Mouse (Mus musculus): ENCODE measurements around the gene Aak1. TPM values are rescaled to one million over a fixed set of nuclear protein-coding genes. Genes with fewer than 3 reads are reported as not detected.
"Not testable (repeated sequence)": the region's sequence is repeated elsewhere in the genome, so short reads cannot be mapped to it uniquely, and the experiment has no call there.

Gene Aak1
- polyA plus RNA-seq, 1 experiment from 2014 or later = 40.2 TPM

DNA sequence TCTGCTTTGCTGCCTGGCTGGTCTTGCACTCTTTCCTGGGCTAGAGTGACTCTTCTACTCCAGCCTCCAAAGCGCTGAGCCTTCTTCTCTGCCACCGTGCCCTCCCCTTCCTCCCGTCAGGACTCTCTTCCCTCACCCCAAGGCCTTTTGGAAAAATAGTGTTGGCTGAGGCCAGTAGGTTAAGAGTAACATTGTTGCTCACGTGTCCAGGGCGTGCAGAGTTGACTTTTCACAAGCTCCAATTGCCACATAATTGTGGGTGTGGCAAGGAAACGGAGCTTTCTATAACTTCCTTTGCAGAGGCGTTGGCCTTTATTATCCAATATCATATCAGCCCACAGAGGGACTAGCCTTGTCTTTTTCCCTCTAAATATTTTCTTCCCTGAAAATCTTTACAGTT, 177.7 kb downstream of the Aak1 start:
- WGBS = 86% methylated on average over 7 of the region's 7 CpGs

GRCm38 (mm10) chr6:87028881-87029280, 179.6 kb downstream of the Aak1 start:
- peaks cover 26% of the 10 kb centered on the region for H3K36me3 ChIP-seq (ENCODE audit: control insufficient read depth, insufficient read depth, low read length)
- no peak overlapping the region for H3K4me3 ChIP-seq (ENCODE audit: low read length)
- H3K27ac ChIP-seq (ENCODE audit: low read depth, low read length) = no peak overlapping the region
- no peak overlapping the region for H3K9ac ChIP-seq (ENCODE audit: low read depth, low read length)
- H3K27me3 ChIP-seq (replicated peaks; ENCODE audit: control insufficient read depth, insufficient read depth, low read length) = no peaks in the 10 kb centered on the region
- H3K9me3 ChIP-seq (ENCODE audit: control insufficient read depth, low read length) = no peaks in the 10 kb centered on the region
- ATAC-seq = no peak
- H3K4me2 ChIP-seq (ENCODE audit: low read length) = no peak overlapping the region
- H3K4me1 ChIP-seq (ENCODE audit: control insufficient read depth, insufficient read depth, low read depth, low read length) = no peaks in the 10 kb centered on the region

More for the DNA sequence above, 177.7 kb downstream of the Aak1 start:
- Histone ChIP-seq H3K4me3 (ENCODE audit: low read length) (no peak overlapping the region), H3K27me3 (replicated peaks; ENCODE audit: control insufficient read depth, insufficient read depth, low read length) (no peaks in the 10 kb centered on the region), H3K4me2 (ENCODE audit: low read length) (no peak overlapping the region), H3K27ac (ENCODE audit: low read depth, low read length) (no peak overlapping the region), H3K36me3 (ENCODE audit: control insufficient read depth, insufficient read depth, low read length) (peaks cover 39% of the 10 kb centered on the region), H3K9ac (ENCODE audit: low read depth, low read length) (no peak overlapping the region), H3K9me3 (ENCODE audit: control insufficient read depth, low read length) (no peaks in the 10 kb centered on the region), H3K4me1 (ENCODE audit: control insufficient read depth, insufficient read depth, low read depth, low read length) (no peaks in the 10 kb centered on the region)
- no peak for ATAC-seq

- not testable (repeated sequence) for H3K27me3 ChIP-seq (replicated peaks; ENCODE audit: control insufficient read depth, insufficient read depth, low read length); H3K9ac ChIP-seq (ENCODE audit: low read depth, low read length); ATAC-seq; H3K4me1 ChIP-seq (ENCODE audit: control insufficient read depth, insufficient read depth, low read depth, low read length); H3K4me2 ChIP-seq (ENCODE audit: low read length); H3K9me3 ChIP-seq (ENCODE audit: control insufficient read depth, low read length); H3K27ac ChIP-seq (ENCODE audit: low read depth, low read length); H3K4me3 ChIP-seq (ENCODE audit: low read length)
- H3K36me3 ChIP-seq (ENCODE audit: control insufficient read depth, insufficient read depth, low read length) = peaks cover 13% of the 10 kb centered on the region
- 75% methylated on average over 7 of the region's 7 CpGs for WGBS
Measured at GRCm38 (mm10) chr6:87031310-87031709, 182.0 kb downstream of the Aak1 start.

GRCm38 (mm10) chr6:87032401-87032800, 183.1 kb downstream of the Aak1 start:
- Histone ChIP-seq H3K4me2 (ENCODE audit: low read length) (no peak overlapping the region), H3K36me3 (ENCODE audit: control insufficient read depth, insufficient read depth, low read length) (peaks cover 7% of the 10 kb centered on the region; the same call in 1 of the 2 replicates), H3K9me3 (ENCODE audit: control insufficient read depth, low read length) (no peaks in the 10 kb centered on the region), H3K4me3 (ENCODE audit: low read length) (no peak overlapping the region), H3K27ac (ENCODE audit: low read depth, low read length) (no peak overlapping the region), H3K4me1 (ENCODE audit: control insufficient read depth, insufficient read depth, low read depth, low read length) (no peaks in the 10 kb centered on the region), H3K9ac (ENCODE audit: low read depth, low read length) (no peak overlapping the region), H3K27me3 (replicated peaks; ENCODE audit: control insufficient read depth, insufficient read depth, low read length) (no peaks in the 10 kb centered on the region)
- 86% methylated on average over 3 of the region's 3 CpGs for WGBS
- no peak for ATAC-seq

GRCm38 (mm10) chr6:87034395-87034794, 185.1 kb downstream of the Aak1 start:
- Histone ChIP-seq H3K4me3 (ENCODE audit: low read length) (no peak overlapping the region), H3K4me2 (ENCODE audit: low read length) (no peak overlapping the region), H3K27ac (ENCODE audit: low read depth, low read length) (no peak overlapping the region), H3K36me3 (ENCODE audit: control insufficient read depth, insufficient read depth, low read length) (peaks cover 4% of the 10 kb centered on the region; the same call in 1 of the 2 replicates), H3K27me3 (replicated peaks; ENCODE audit: control insufficient read depth, insufficient read depth, low read length) (no peaks in the 10 kb centered on the region), H3K4me1 (ENCODE audit: control insufficient read depth, insufficient read depth, low read depth, low read length) (no peaks in the 10 kb centered on the region), H3K9me3 (ENCODE audit: control insufficient read depth, low read length) (no peaks in the 10 kb centered on the region), H3K9ac (ENCODE audit: low read depth, low read length) (no peak overlapping the region)
- 89% methylated on average over 3 of the region's 3 CpGs for WGBS
- no peak for ATAC-seq

GRCm38 (mm10) chr6:87037826-87038620, 188.7 kb downstream of the Aak1 start:
- Histone ChIP-seq H3K9me3 (ENCODE audit: control insufficient read depth, low read length) (no peaks in the 10 kb centered on the region), H3K4me2 (ENCODE audit: low read length) (no peak overlapping the region), H3K4me1 (ENCODE audit: control insufficient read depth, insufficient read depth, low read depth, low read length) (no peaks in the 10 kb centered on the region), H3K27me3 (replicated peaks; ENCODE audit: control insufficient read depth, insufficient read depth, low read length) (no peaks in the 10 kb centered on the region), H3K27ac (ENCODE audit: low read depth, low read length) (no peak overlapping the region), H3K9ac (ENCODE audit: low read depth, low read length) (no peak overlapping the region), H3K4me3 (ENCODE audit: low read length) (no peak overlapping the region), H3K36me3 (ENCODE audit: control insufficient read depth, insufficient read depth, low read length) (no peaks in the 10 kb centered on the region)
- WGBS = 84% methylated on average over 10 of the region's 10 CpGs
- no peak for ATAC-seq

GRCm38 (mm10) chr6:87039161-87039560, 189.8 kb downstream of the Aak1 start:
- 91% methylated on average over 8 of the region's 8 CpGs for WGBS
- H3K9me3 ChIP-seq (ENCODE audit: control insufficient read depth, low read length) = no peaks in the 10 kb centered on the region
- H3K4me1 ChIP-seq (ENCODE audit: control insufficient read depth, insufficient read depth, low read depth, low read length) = peaks cover 6% of the 10 kb centered on the region
- no peak overlapping the region for H3K27ac ChIP-seq (ENCODE audit: low read depth, low read length)
- no peak overlapping the region for H3K4me3 ChIP-seq (ENCODE audit: low read length)
- no peak for ATAC-seq
- H3K9ac ChIP-seq (ENCODE audit: low read depth, low read length) = no peak overlapping the region
- no peak overlapping the region for H3K4me2 ChIP-seq (ENCODE audit: low read length)
- no peaks in the 10 kb centered on the region for H3K36me3 ChIP-seq (ENCODE audit: control insufficient read depth, insufficient read depth, low read length)
- H3K27me3 ChIP-seq (replicated peaks; ENCODE audit: control insufficient read depth, insufficient read depth, low read length) = no peaks in the 10 kb centered on the region

GRCm38 (mm10) chr6:87040971-87041370, 191.7 kb downstream of the Aak1 start:
- H3K9ac ChIP-seq (ENCODE audit: low read depth, low read length) = no peak overlapping the region
- H3K4me1 ChIP-seq (ENCODE audit: control insufficient read depth, insufficient read depth, low read depth, low read length) = peaks cover 12% of the 10 kb centered on the region
- WGBS = 83% methylated on average over 4 of the region's 4 CpGs
- no peak for ATAC-seq
- no peak overlapping the region for H3K4me3 ChIP-seq (ENCODE audit: low read length)
- H3K27me3 ChIP-seq (replicated peaks; ENCODE audit: control insufficient read depth, insufficient read depth, low read length) = no peaks in the 10 kb centered on the region
- H3K36me3 ChIP-seq (ENCODE audit: control insufficient read depth, insufficient read depth, low read length) = no peaks in the 10 kb centered on the region
- no peak overlapping the region for H3K27ac ChIP-seq (ENCODE audit: low read depth, low read length)
- no peak overlapping the region for H3K4me2 ChIP-seq (ENCODE audit: low read length)
- H3K9me3 ChIP-seq (ENCODE audit: control insufficient read depth, low read length) = no peaks in the 10 kb centered on the region

- H3K4me3 ChIP-seq (ENCODE audit: low read length) = no peak overlapping the region
- H3K9me3 ChIP-seq (ENCODE audit: control insufficient read depth, low read length) = no peaks in the 10 kb centered on the region
- no peaks in the 10 kb centered on the region for H3K36me3 ChIP-seq (ENCODE audit: control insufficient read depth, insufficient read depth, low read length)
- H3K9ac ChIP-seq (ENCODE audit: low read depth, low read length) = no peak overlapping the region
- peaks cover 12% of the 10 kb centered on the region for H3K4me1 ChIP-seq (ENCODE audit: control insufficient read depth, insufficient read depth, low read depth, low read length)
- no peak overlapping the region for H3K27ac ChIP-seq (ENCODE audit: low read depth, low read length)
- no peak for ATAC-seq
- WGBS = 91% methylated on average over 7 of the region's 7 CpGs
- H3K27me3 ChIP-seq (replicated peaks; ENCODE audit: control insufficient read depth, insufficient read depth, low read length) = no peaks in the 10 kb centered on the region
- H3K4me2 ChIP-seq (ENCODE audit: low read length) = peak overlapping the region; percentile 85
Measured at GRCm38 (mm10) chr6:87041431-87041830, 192.1 kb downstream of the Aak1 start.

Data from hindbrain, embryonic 16.5 days (tissue).